Mouse (Mus musculus): Measurements from ENCODE around the gene Slamf9.

Slamf9 gene

DNA sequence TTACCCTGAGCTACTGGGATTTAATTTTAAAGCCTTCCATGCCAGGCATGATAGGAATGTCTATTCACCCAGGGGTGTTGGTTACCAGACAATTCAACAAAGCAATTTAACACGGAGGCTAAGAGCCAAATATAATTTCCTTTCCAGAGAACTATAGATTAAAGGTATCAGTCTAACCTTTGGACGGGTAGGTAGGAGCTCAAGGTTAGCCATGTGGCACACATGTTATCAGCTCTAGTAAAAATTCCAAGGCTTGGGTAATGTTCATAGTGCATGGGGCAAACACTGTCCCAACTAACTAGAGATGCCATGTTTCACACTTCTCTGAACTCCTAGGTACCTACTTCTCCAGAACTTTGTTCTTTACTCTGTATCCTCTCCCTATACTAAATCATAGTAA is 13.6 kb upstream of the Slamf9 start:
- DNase-seq (ENCODE audit: low spot score in 2 of 2) = no peak

DNA sequence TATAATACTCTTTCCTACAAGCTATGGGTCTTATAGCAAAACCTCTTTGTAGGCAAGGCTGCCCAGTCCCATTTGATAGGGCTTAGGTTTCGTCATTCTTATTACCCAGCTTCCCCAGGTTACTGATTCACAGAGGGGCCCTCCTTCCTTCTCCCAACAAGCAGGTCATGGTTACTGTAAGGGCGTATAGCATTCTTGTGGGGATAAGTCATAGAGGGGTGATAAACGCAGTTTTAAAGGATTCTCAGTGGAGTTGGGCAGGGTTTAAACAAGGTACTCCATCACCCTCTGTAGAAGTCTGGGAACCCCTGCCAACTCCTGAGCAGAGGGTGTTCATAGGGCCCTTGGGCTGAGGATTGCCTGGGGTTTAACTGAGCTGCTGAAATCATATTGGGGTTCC is 12.6 kb upstream of the Slamf9 start:
- no peak for DNase-seq (ENCODE audit: low spot score in 2 of 2)

DNA sequence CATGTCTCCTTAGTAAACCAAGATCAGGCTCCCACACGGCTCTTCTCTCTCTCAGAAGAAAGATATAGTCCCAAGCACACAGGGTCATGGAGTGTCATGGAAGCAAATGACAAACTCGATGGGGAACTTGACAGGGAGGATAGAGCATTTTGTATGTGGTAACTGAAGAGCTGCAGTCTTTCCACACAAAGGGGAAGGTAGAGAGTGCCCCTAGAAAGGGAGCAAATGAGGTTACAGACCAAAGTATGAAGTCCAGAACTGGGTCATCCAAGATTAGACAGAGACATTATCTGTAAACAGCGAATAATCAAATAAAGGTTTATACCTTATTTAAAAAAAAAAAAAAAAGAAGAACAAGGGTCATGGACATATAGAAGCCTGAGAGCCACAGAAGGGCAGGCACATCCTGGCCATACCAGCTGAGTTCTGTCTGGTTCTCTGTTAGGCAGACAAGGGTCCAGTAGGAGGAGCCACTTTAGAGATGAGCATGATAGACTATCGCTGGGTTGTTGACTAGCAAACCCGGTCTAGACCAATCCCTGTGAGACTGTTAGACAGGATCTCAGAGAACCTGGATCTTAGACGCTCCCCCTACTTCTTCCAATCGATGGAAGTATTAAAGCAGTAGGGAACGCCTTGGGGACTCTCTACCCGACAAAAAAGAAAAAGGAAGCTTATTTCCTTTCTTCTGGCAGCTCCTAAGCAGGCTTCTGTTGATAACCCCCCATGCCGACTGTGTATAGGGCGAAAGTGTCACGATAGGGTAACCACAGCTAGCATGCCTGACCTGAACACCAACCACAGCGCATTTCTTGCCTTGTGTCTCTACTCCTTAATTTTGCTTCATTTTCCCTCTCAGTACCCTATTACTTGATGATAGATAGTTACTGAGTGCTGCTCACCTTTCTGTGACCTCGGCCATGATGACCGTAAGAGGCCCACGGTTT is 11.5 kb upstream of the Slamf9 start:
- no peak for DNase-seq (ENCODE audit: low spot score in 2 of 2)

DNA sequence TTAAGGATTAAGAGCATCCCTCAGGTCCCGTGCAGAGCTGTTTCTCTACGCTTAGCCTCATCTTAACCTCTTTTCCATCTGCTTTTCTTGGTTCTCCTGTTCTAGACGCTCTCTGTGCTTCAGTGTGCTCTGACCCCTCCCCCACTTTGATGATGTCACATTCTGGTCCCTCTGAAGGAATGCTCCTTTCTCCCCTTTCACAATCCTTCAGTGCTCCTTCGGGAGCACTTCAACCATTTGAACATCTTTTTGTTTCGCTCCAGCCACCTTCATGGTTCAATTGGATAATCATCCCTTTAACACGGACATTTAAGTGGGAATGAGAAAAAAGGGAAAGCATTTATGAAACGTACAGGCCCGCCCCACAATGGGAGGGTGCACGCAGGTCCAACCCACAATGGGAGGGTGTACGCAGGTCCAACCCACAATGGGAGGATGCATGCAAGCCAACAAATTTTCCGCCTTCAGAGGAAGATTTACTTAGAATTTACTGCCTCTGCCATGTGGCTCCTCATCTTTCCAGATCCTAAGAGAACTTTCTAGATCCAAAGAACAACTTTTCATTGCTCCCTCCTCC is 6.8 kb upstream of the Slamf9 start:
- no peak for DNase-seq (ENCODE audit: low spot score in 2 of 2)

DNA sequence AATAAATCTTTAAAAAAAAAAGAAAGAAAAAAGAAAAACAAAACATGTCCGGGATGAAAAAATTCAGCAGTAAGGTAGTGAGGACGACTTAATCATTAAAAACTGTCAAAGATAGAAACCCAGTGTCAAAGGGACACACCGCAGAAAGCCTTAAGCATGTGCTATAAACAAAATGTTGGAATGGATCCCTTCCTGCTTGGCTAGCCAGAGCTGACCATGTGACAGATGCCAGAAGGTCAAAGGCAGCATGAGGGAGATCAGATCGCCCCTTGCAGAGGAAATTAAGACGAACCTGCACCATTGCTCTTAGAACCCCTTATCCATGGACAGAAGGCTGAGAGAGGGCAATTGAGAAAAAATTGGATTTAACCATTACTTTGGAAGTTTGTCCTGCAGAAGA is 5.8 kb upstream of the Slamf9 start:
- no peak for DNase-seq (ENCODE audit: low spot score in 2 of 2)

DNA sequence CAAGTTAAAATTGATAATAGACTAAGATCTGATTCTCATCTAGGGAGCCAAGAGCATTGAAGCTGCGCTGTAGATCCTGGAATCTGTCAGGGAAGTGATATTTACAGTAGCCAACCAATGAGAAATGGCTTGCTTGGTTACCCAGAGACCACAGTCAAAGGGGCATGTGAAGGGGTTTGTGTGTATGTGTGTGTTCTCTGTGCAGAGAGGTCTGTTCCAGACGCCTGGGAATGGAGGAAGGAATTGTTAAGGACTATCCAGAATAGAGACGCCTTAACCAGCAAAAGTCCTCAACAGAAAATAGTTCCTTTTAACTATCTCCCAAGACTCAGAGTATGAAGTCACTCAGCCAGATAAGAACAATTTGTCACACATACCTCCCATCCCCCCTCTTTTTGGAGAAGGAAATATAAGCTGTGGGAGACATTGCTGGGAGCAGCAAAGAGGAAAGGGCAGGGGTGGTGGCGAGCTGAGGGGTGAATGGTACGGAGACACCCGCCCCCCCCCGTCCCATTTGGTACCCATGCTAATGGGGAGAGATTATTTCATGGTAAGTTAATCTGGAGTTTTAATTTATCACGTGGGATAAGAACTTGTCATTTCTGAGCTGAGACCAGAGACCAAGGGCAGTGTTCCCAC is 5.2 kb upstream of the Slamf9 start:
- DNase-seq (ENCODE audit: low spot score in 2 of 2) = no peak

DNA sequence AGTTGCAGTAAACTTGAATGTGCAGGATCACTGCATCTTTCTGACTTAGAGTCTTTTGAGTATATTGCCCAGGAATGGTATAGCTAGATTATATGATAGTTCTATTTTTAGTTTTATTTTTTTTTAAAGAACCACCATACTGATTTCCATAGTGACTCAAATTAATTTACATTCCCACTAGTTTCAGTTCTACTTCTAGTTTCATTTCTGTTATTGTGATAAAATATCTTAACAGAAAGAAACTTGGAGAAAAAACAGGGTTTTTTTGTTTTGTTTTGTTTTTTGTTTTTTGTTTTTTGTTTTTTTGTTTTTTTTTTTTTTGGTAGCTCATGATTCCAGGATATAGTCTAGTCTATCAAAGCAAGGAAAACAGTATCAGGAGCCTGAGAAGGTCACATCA is 2.2 kb upstream of the Slamf9 start:
- no peak for DNase-seq (ENCODE audit: low spot score in 2 of 2)

DNA sequence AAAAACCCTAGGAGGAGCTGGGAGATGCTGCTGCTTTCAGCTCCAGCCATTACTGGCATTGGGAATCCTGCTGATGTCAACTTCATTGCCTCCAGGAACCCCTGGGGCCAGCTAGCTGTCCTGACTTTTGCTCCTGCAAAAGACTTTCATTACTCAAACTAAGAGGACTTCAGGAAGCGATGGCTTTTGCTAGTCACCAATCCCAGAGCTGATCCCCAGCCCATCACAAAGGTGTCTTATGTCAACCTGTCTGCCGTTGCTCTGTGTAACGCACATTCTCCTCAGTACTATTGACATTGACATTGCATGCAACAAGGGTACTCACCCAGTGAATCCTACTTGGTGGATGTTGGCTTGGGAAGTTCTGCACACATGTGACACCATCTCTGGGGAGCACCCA is 962 bp upstream of the Slamf9 start:
- DNase-seq (ENCODE audit: low spot score in 2 of 2) = no peak

DNA sequence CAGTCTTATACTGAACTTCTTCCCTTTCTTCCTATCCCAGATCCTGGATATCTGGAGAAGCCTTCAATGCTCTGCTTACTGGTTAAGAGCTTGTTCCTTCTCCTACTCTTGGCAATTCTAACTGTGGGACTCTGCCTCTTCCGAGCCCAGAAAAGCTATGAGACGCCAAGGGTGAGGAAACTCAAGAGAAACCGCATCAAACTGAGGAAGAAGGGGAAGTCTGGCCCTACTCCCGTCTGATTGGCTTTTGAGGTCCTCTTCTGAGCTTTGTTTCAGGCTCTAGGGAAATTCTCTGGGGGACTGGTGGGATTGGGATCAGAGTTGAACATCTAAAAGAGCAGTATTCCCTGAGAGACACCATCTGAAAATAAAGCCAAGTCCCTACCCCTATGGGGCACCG is 2.9 kb downstream of the Slamf9 start:
- DNase-seq (ENCODE audit: low spot score in 2 of 2) = no peak

DNA sequence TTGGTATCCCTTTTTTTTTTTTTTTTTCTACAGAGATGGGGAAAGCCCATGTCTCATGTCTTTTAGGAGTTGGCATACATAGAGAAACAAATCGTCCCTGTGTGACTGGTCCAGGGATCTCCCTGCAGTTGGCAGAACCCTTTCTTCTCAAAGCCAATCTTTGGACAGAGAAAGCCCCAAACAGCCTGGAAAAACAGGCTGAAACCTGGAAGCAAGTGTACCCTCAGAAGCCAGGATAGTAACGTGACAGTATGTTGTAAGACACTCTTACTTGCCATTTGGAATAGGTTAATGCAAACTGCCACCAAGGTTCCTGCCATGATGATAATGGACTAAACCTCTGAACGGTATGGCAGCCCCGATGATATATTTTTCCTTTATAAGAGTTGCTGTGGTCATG is 5.2 kb downstream of the Slamf9 start:
- DNase-seq (ENCODE audit: low spot score in 2 of 2) = no peak

DNA sequence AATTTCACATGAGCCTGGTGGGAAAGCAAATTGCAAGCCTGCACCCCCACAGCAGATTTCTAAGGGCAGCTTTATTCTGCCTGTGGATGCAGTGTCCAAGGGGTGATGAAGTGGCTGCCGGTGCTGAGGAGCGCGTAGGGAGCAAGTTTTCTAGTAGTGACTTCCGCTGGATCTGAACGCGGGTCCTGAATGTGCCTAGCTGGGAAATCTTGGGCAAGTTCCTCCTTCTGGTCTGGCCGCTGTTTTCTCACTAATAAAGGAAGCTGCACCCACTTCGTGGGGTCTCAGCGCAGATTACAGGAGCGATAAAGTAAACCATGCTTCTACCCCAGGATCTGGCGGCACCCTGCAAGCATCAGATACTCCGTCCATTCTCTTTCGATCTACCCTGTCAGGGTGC is 6.0 kb downstream of the Slamf9 start:
- no peak for DNase-seq (ENCODE audit: low spot score in 2 of 2)

DNA sequence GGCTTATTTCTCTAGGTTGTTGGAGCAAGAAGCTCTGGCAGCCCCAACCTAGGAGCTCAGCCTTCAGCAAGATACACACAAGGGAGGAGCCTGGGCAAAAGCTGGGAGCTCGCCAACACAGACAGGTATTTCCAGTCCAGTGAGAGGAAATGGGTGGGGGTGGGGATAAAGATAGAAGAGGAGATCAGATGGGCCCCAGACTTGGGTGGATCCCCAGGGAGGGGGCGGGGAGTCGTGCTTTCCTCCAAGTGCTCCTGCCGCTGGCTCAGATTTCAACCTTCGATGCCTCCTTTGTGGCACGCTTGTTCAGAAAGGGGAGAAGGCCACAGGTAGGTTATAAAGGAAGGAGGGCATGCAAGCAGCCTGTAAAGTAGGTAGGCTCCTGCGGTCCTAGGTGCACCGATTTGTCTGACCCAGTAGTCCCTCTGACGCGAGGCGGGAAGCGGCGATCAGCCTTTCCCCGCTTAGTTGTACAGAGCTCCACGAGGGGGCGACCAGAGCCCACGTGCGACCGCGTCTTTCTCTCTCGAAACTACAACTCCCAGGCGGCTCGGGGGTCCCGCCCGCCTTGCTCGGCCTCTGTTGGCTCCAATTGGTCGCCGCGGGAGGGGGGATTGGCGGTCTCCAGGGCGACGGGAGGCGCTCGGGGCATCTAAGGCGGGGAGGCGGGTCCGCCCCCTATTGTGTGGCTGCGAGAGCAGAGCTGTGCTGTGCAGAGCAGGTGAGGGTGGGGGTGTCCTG is 6.6 kb downstream of the Slamf9 start, which contains the start of gene Igsf9:
Igsf9 (plus strand) TSS at position 249 of the 741 bp plus-strand sequence.
- DNase-seq (ENCODE audit: low spot score in 2 of 2) = peak; percentile 46 to 88

DNA sequence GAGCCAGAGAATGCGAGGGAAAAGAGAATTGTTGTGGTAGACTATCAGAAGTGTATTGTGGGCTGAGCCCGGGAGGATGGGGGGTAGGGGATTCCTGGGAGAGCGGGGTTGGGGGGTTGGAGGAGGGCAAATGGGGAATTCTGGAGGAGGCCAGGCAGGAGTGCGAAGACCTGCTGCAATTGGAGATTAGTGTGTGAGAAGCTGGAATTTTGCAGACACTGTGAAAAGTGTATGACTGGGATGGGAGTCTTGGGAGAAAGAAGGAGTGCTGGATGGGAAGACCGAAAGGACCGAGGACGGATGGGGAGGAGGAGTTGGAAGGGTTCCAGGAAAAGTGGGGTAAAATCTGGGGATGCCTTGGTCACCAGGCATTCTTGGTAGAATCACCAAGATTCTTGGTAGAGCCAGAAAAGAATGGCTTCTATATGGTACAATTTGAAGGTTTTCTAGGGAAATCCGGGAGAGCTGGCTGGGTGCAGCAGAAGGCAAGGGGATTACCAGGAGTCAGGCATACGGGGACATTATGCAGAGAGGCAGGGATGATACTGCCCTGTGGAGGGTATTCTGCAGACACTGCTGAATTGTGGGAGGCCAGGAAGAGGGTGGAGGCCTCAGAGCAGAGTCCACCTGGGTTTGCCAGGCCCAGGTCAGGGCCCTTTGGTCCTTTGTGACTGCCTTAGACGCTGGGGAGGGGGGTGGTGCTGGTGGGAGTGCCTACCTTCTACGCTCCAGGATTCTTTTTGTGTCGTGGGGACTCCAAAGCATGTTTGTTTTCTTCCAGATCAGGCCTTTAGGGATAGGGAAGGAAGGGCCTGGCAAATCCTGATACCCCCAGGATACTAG is 7.6 kb downstream of the Slamf9 start:
- no peak for DNase-seq (ENCODE audit: low spot score in 2 of 2)

DNA sequence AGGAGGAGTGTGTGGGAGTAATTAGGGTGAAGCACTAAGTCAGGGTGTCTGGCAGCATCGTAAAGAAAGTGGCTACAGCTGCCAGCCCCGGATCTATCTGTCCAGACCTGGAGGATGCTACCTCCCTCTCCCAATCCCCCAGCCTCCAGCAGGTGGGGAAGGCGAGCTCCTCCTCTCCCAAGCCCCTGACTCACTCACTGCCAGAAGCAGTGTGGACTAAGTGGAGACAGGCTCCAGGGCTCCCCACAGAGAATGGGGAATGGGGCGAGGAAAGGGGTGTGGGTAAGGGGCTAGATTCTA is 8.2 kb downstream of the Slamf9 start:
- no peak for DNase-seq (ENCODE audit: low spot score in 2 of 2)

DNA sequence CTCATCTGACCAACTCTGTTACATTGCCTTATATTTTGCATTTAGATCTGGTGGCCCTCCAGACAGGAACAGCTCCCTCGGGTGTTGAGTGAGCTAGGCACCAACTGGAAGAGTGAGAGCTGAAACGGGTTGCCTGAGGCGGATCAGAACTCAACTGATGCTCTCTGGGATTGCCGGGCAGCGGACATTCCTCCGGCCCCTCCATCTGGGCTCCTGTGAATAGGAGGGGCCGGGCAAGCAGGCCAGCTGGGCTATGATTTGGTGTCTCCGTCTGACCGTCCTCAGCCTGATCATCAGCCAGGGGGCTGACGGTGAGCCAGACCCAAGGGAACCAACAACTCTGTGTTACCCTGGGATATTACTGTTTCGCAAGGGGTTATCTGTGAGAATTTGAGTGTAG is 9.1 kb downstream of the Slamf9 start:
- DNase-seq (ENCODE audit: low spot score in 2 of 2) = no peak

DNA sequence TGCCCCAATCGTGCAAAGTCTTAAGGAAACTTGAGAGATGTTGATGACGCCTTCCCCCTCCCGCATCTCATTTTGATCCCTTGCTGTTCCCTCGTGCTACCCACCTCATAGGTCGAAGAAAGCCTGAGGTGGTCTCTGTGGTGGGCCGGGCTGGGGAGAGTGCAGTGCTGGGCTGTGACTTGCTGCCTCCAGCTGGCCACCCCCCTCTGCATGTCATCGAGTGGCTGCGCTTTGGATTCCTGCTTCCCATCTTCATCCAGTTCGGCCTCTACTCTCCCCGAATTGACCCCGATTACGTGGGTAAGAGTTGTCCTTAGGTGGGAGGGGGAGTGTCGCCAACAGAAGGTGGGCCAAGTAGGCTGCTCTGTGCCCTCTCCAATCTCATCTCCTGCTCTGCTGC is 9.5 kb downstream of the Slamf9 start:
- DNase-seq (ENCODE audit: low spot score in 2 of 2) = no peak

DNA sequence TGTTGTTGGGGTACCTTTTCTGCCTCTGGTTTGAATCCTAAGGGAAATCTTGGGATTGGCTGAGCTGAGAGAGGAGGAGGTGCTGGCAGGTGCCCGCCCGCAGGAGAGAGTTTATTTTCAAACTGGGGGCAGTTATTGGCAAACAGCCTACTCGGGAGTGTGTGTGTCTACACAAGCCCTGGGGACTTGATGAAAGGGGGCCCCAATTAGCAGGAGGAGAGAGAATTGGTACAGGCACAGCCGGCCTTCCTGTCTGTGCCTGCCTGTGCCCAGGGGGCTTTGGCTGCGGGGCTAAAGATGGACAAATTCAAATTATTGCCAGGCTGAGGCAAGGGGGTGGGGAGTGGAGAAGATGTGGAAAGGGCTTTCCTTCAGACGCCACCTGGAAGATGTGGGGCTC is 10.7 kb downstream of the Slamf9 start:
- no peak for DNase-seq (ENCODE audit: low spot score in 2 of 2)

DNA sequence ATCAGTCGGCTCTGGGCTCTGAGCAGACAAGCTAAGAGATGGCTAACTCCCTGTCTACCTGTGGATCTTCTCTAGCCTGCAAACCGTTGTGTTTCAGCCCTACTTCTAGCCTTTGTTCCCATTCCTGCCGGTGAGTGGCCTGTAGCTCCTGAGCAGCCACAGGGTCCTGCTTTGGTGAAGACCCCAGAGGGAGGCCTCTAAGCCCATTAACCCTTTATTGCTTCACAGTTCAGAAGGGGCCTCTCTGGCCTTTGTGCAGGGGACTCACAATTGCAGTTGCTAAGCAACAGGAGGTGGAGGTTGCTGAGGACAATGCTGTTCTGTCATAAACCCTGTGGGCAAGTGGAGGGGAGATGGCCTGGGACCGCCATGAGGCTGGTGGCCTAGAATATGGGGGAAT is 11.1 kb downstream of the Slamf9 start:
- no peak for DNase-seq (ENCODE audit: low spot score in 2 of 2)

DNA sequence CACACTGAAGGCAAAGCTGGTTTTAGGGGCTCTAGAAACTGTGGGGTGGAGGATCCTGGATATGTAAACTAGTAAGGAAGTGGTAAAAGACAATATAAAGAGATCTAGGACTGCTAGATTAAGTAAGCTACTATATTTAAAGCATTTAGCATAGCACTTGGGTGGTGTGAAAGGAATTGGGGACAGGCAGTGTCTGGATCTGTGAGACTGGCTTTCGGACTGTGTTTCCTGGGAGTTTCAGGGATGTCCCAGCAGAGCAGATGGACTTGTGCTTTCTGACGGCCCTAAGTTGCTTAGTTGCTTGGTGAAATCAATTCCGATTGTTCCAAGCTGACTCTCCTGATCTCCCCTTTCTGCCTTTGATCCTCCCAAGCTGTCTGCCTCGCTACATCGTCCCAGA is 11.5 kb downstream of the Slamf9 start:
- DNase-seq (ENCODE audit: low spot score in 2 of 2) = no peak

DNA sequence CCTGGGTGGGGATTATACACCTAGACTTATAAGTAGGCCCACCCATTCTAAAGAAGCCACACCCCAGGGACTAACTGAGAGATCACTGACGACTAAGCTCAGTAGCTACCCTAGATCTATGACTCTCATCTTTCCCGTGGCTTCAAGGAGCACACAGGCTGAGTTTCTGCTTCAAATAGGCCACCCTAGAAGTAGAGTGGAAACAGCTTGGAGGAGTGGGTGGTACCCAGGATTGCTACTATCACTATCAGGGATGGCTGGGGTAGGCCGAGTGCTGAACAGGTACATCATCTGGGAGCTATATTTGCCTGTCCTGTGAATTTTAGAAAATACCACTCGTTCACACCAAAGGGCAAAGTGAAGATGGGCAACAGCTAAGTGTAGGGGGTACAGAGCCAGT is 12.7 kb downstream of the Slamf9 start:
- no peak for DNase-seq (ENCODE audit: low spot score in 2 of 2)

DNA sequence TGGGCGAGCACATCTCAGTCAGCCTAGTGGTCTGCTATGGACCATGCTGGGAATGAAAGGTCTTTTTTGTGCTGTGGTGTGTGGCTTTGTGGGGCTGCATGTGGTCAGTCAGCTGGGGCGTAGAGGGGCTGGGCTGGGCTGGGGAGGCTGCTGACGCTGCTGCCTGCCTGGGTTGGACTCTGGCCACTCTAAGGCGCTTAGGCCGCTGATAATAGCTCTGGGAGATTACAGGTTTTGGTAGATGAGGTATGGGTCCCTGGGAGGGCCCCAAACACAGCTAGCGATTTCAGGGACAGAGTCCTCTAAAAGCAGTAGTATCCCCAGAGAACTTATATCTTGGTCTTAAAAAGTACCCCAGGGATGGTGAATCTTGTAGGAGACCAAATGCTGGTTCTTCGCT is 13.7 kb downstream of the Slamf9 start:
- DNase-seq (ENCODE audit: low spot score in 2 of 2) = no peak

Measured in spleen, postnatal 10 days (tissue).